Mouse (Mus musculus) neutrophil, adult 5-6 weeks (primary cell): ENCODE measurements around the gene Tmem222. TPM values are rescaled to one million over a fixed set of nuclear protein-coding genes. Genes with fewer than 3 reads are reported as not detected.

Source experiments
- ATAC-seq: fragments of 151-379, 151-347 bp; 2 replicates; pipeline ENCODE4 v1.8.0; 2017; ENCODE audit warnings: mild to moderate bottlenecking, moderate TSS enrichment; ENCODE audit not compliant: insufficient number of reproducible peaks, poor library complexity, low FRiP score, severe bottlenecking; ENCODE audit errors: extremely low read depth
- total RNA-seq: library from RNA; stranded (forward); fragments of 200-1000 nt; gene quantifications from 2 replicates; pipeline ENCODE4 v1.2.3, GENCODE M21; 2017

Tmem222 gene
- total RNA-seq, 1 experiment from 2014 or later = 17.1 TPM

- no peak for ATAC-seq
Observed at GRCm38 (mm10) chr4:133257798-133258408, 19.7 kb downstream of the Tmem222 start.

GRCm38 (mm10) chr4:133257230-133257629, 20.4 kb downstream of the Tmem222 start:
- no peak for ATAC-seq

GRCm38 (mm10) chr4:133256820-133257219, 20.8 kb downstream of the Tmem222 start:
- no peak for ATAC-seq

- ATAC-seq = no peak
Observed at GRCm38 (mm10) chr4:133255392-133255791, 22.2 kb downstream of the Tmem222 start.

GRCm38 (mm10) chr4:133253412-133253811, 24.2 kb downstream of the Tmem222 start:
- ATAC-seq = no peak

GRCm38 (mm10) chr4:133252089-133252488, 25.5 kb downstream of the Tmem222 start:
- no peak for ATAC-seq

GRCm38 (mm10) chr4:133251214-133251613, 26.4 kb downstream of the Tmem222 start:
- no peak for ATAC-seq

GRCm38 (mm10) chr4:133250609-133251008, 27.0 kb downstream of the Tmem222 start:
- ATAC-seq = peak; percentile 47

GRCm38 (mm10) chr4:133247806-133248449, 29.7 kb downstream of the Tmem222 start:
- ATAC-seq = no peak

GRCm38 (mm10) chr4:133247072-133247471, 30.5 kb downstream of the Tmem222 start:
- no peak for ATAC-seq

- ATAC-seq = no peak
Observed at GRCm38 (mm10) chr4:133244289-133244688, 33.3 kb downstream of the Tmem222 start.

GRCm38 (mm10) chr4:133243538-133243937, 34.1 kb downstream of the Tmem222 start:
- ATAC-seq = no peak

GRCm38 (mm10) chr4:133242710-133243109, 34.9 kb downstream of the Tmem222 start:
- no peak for ATAC-seq

- no peak for ATAC-seq
Observed at GRCm38 (mm10) chr4:133241910-133242309, 35.7 kb downstream of the Tmem222 start.

- peak; percentile 74 for ATAC-seq
Observed at GRCm38 (mm10) chr4:133240934-133241908, 36.4 kb downstream of the Tmem222 start.

GRCm38 (mm10) chr4:133240490-133240921, 37.1 kb downstream of the Tmem222 start, which contains the start of gene Map3k6:
Gene Map3k6 (plus strand): TSS chr4:133240818.
- ATAC-seq = no peak

GRCm38 (mm10) chr4:133237911-133238310, 39.7 kb downstream of the Tmem222 start:
- peak; percentile 57 for ATAC-seq

GRCm38 (mm10) chr4:133235415-133235814, 42.2 kb downstream of the Tmem222 start:
- ATAC-seq = no peak

- no peak for ATAC-seq
Observed at GRCm38 (mm10) chr4:133234771-133235170, 42.8 kb downstream of the Tmem222 start.
